Mouse (Mus musculus) bone marrow, adult 2 months (tissue): ENCODE measurements at regions not wholly inside any gene's neighbourhood (a gene's known extent, or its start where the extent isn't known, plus 50 kb on each side); places are given as distances from the start of the nearest gene placed in this dataset.

ENCODE experiments used
- CTCF ChIP-seq: fragments of 200-500 bp; IDR thresholded peaks from 2 replicates; pipeline ENCODE4 v1.5.1; 2011; ENCODE audit warnings: low read length, control low read depth; ENCODE audit not compliant: control insufficient read depth, insufficient read depth
- POLR2A ChIP-seq: fragments of 200-500 bp; IDR thresholded peaks from 2 replicates; pipeline ENCODE4 v1.6.1; 2011; ENCODE audit warnings: low read depth, mild to moderate bottlenecking, control low read depth, low read length, borderline replicate concordance; ENCODE audit not compliant: control insufficient read depth

- TF ChIP-seq CTCF, result no peak
- TF ChIP-seq POLR2A, result no peak
Measured at GRCm38 (mm10) chr8:6658860-6659259, 1553.7 kb upstream of the Slc10a2 start.
